Mouse (Mus musculus) adrenal gland (tissue): ENCODE measurements around the gene Sox30.

Experiments
- intact Hi-C: fragments of 180-260 bp; cut with DNase I; formaldehyde crosslinking; loops from one replicate; pipeline ENCODE4 v1.15.1; 2025

Sox30 gene

GRCm38 (mm10) chr11:46016061-46016460, 36.0 kb downstream of the Sox30 start:
- intact Hi-C loops, result loop anchor here (5.0 kb wide), 2 partner anchors 36 to 201 kb away; partner anchors contain the start of gene Gm12166

GRCm38 (mm10) chr11:46020246-46020645, 40.1 kb downstream of the Sox30 start:
- intact Hi-C loops, result no loop called here

DNA sequence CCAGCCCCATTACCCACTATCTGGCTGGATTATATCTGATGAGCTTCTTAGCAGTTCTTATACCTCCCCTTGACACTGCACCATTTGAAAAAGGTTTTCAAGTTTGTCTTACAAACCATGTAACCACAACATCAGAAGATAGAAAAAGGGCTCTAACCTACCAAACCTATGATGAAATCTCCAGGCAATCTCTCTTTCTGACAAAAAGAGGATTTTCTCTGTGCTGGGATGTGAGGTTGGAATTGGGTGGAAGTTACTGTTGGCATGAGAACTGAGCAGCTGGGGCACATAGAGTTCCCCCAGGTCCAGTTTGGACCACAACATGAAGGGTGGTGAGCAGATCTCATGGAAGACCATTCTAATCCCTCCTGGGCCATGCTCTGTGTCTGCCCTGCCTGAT, 41.7 kb downstream of the Sox30 start:
- intact Hi-C loops, result no loop called here

DNA sequence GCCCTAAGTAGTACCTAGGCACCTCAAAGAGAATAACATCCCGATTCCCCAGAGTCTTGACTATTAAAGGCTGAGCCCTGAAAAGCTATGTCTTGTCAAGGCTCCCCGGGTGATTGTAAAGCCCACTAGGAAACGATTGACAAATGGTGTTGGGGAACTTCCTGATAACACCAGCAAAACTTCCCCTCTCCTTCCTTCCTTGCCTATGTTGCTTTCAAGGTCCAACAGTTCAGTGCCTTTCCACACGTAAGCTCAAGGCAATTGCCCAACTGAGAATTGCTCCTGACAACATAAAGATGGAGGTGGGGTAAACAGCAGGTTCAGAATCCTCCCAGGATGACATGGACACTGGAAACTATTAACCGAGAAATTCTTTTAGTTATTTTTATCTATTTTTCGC, 42.9 kb downstream of the Sox30 start:
- intact Hi-C loops, result no loop called here

DNA sequence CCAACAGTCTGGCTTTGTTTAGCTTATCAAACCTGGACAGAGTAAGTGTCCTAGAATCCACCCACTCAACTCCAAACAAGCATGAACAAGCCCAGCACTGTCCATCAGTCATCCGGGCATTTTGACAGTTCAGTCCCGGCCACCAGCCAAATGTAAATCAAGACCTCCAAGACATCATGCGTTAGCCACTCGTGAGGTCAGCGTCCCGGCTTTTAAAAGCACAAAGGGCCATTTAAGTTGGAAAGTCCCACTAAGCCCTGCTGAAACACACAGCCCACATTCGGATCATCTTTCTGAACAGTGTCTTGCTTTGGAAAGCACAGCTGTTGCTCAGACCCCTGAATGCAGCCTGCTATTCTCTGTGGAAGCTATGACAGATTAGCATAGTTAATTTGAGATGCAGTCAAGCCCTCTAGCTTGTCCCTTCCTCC, 45.9 kb downstream of the Sox30 start:
- intact Hi-C loops, result no loop called here

DNA sequence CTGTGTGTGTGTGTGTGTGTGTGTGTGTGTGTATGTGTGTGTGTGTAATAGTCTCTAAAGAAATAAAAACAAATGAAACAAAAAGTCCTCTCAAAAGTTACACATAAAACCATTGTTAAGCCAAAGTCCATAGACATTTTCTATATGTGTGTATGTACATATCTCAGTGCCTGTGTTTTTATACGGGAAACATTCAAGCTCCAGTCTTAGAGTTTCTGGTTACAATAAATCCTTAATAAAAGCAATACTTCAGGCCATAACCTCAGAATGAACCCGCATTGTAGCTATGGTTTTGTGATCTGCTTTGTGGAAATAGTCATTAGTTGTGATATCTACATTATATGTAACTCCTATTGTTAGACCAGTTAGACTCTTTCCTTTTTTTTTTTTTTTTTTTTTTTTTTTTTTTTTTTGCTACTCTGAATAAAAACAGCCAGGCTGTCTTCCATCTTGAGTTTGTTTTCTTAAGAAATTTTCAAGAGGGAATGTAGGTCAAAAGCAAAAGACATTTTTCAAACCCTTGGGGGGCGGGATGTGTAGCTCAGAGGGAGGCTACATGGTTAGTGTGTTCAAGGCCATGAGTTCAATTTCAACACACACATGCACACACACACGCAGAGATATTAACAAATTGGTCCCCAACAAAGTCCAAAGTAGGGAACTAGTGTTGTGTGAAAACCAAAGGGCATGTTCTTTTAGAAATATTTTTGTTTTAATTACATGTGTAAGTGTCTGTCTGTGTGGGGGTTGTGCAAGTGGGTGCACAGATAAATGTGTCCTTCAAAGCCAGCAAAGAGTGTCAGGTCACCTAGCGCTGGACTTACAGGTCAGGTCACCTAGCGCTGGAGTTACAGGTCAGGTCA, 48.1 kb downstream of the Sox30 start:
- intact Hi-C loops, result no loop called here

- intact Hi-C loops, result no loop called here
These were observed 49.4 kb downstream of the Sox30 start for GRCm38 (mm10) chr11:46029485-46029884.

GRCm38 (mm10) chr11:46030026-46030425, 49.9 kb downstream of the Sox30 start:
- intact Hi-C loops, result no loop called here

- intact Hi-C loops, result no loop called here
These were observed 51.4 kb downstream of the Sox30 start for GRCm38 (mm10) chr11:46031470-46031869.

- intact Hi-C loops, result no loop called here
These were observed 52.8 kb downstream of the Sox30 start for GRCm38 (mm10) chr11:46032956-46033355.

DNA sequence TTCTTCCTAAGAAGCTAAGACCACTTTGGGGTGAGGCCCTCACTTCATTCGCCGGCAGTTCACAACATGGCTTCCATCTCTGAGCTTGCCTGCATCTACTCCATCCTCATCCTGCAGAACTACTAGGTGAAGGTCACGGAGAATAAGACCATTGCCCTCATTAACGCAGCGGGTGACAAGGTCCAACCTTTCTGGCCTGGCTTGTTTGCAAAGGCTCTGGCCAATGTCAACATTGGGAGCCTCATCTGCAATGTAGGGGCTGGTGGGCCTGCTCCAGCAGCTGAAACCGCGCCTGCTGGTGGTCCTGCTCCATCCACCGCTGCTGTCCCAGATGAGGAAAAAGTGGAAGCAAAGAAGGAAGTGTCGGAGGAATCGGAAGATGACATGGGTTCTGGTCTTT, 56.3 kb downstream of the Sox30 start:
- intact Hi-C loops, result no loop called here

- intact Hi-C loops, result no loop called here
These were observed 58.8 kb downstream of the Sox30 start for GRCm38 (mm10) chr11:46038901-46039300.

DNA sequence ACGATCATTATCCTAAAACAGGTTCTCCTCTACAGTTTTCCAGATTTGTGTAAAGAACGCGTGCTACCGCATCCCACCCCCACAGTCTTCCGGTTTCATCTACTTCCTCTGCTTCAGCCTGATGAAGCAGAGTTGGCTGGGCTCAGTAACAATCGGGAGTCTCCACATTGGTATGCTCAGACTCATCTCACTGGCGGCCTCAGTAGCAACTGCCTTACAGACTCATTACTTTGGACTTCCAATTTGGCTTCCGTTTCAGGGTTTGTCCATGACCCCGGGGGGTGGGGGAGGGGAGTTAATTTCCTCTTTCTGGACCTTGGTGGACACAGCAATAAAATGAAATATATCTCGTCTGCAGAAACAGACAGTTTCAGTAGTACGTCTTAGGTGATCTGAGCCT, 59.2 kb downstream of the Sox30 start:
- intact Hi-C loops, result no loop called here

DNA sequence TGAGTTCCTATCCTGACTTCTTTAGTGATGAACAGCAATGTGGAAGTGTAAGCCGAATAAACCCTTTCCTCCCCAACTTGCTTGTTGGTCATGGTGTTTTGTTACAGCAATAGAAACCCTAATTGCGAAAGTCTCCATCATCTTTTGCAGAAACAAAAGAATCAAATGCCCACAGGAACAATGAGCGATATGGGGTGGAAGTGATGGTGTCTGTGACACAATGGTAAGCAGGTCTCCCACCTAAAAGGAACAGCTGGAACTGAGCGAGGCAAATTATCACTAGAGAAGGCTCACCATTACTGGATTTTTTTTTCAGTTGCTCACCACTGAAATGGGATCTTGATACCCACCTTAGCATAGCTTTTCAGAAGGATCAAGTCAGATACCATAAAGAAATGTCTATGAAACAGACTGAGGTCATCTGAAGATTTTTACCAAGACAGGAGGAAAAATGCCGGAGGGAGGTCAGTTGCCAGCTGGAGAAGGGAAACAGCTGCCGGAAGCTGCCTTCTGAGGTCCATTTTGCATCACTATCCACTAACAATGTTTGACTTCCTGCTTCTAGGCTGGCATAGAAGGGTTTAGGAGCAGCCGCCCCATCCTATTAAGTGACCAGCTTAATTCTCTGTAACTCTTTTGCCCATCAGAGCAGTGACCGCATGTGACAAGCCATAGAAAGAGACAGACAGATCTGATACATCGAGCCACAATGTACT, 60.9 kb downstream of the Sox30 start:
- intact Hi-C loops, result no loop called here

DNA sequence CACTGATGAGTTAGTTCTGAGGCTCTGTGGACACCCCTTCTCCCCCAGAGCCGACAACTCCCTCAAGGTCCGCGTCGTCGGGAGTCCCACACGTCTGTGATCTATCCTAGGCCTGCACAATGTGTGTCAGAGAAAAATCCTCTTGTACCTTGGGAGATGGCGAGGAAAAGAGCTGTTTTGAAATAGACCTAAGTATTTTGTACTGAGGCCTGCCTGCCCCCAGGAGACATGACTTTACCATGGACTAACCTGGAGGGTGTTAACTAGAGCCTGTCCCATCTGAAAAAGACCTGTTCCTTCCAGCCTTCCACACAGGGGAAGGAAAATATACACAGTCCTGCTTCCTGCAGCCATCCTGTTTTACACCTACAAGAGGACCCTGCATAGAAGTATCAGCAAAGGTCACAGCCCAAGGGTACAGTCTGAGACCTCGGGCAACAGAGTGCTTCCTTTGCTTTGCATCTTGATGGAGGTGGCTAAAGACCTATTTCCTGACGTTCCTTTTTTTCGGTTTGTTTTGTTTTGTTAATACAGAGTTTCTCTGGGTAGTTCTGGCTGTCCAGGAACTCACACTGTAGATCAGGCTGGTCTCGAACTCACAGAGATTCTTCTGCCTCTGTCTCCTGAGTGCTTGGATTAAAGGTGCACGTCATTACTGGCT, 61.6 kb downstream of the Sox30 start:
- intact Hi-C loops, result no loop called here

- intact Hi-C loops, result no loop called here
These were observed 64.7 kb downstream of the Sox30 start for GRCm38 (mm10) chr11:46044781-46045180.

DNA sequence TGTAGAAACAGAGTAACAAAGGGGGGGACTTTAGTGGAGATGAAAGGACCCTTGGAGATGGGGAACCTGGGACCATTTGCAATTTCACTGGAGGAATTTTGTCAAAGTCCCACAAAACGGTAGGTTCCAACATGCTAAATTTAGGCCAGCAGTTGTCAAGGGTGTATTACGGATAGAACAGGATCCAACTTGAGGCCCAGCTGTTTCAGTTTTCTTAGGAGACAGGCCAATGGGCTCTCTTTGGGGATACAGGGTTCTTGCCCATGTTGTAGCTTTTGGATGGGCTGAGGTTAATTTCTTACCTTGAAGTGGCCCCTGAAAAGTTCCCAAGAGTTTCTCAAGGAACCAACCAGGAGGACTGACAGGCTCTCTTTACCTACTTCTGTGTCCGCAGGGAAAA, 67.2 kb downstream of the Sox30 start:
- intact Hi-C loops, result no loop called here

DNA sequence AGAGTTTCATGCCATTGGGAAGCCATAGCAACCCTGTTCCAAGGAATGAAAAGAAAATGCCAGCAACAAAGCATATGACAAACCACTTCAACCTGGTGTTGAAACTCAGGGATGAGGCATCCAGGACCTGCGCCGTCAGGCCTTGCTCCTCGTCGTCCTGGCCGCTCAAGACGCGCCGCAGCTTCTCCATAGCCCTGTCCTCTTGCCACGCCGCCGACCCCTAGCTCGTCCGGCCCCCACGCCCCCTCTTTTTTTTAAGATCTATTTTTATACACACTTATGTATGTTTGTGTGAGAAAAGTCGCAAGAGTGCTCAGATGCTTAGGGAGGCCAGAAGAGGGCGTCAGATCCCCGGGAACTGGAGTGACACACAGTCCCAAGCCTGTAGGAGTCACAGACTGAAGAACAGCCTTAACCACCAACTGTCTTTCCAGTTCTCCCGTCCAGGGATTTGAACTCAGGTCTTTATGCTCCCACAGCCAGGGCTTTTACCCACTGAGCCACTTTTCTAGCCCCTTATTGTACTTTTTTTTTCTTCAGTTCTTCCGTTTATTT, 72.1 kb downstream of the Sox30 start, which contains the start of gene Gm12166:
Gene Gm12166 (minus strand): TSS at position 217 of the 555 bp plus-strand sequence.
- intact Hi-C loops, result loop anchor here (5.0 kb wide), 2 partner anchors 35 to 165 kb away; no protein-coding TSS in a partner anchor

GRCm38 (mm10) chr11:46053457-46053856, 73.3 kb downstream of the Sox30 start:
- intact Hi-C loops, result loop anchor here (5.0 kb wide), 2 partner anchors 36 to 164 kb away; no protein-coding TSS in a partner anchor

- intact Hi-C loops, result loop anchor here (2.0 to 5.0 kb wide), 3 partner anchors 37 to 163 kb away; no protein-coding TSS in a partner anchor
These were observed 74.2 kb downstream of the Sox30 start for GRCm38 (mm10) chr11:46054311-46054710.
